ENCODE assay signal across 8 mouse cellular contexts in the genomic region with DNA sequence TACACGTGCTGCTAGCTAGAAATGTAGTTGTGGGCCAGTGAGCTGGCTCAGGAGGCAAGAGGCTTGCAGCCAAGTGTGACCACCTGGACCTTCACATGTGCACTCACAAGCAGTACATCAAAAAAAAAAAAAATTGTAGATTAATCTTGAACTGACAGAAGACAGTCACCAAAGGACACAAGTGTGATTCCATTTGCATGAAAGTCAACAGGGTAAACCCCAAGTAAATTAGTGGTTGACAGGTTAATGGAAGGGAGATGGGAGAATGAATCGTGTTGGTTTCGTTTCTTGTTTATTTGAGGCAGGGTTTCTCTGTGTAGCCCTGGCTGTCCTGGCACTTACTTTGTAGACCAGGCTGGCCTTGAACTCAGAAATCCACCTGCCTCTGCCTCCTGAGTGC. TPM values are rescaled to one million over a fixed set of nuclear protein-coding genes. Genes with fewer than 3 reads are reported as not detected.
A peak's percentile ranks its signal among the peaks of the same experiment; 100 is the strongest.
DNase-seq lines count a peak whose midpoint lies in the region; ATAC-seq and TF ChIP-seq lines count a peak whose summit lies in the region.

No protein-coding gene starts in this region.

- H3K9ac ChIP-seq in heart, embryonic 11.5 days (ENCODE audit: low read depth, low read length), result peak overlapping the region; percentile 89; the same call in 1 of the 2 replicates
- no peak overlapping the region; the same call in 1 of the 2 replicates for H3K9ac ChIP-seq in hindbrain, embryonic 11.5 days (ENCODE audit: low read depth, low read length)

- WGBS in heart, embryonic 11.5 days (ENCODE audit: insufficient replicate concordance), result 81% methylated on average over 3 of the region's 3 CpGs
- 68% methylated on average over 3 of the region's 3 CpGs for WGBS in hindbrain, embryonic 11.5 days
- 70% methylated on average over 3 of the region's 3 CpGs for WGBS in macrophage (ENCODE audit: missing documents)

- no peak for DNase-seq in heart, adult 9 months (ENCODE audit: low spot score in 2 of 2)
- DNase-seq in hindbrain, embryonic 11.5 days (ENCODE audit: low spot score), result no peak
- no peak for DNase-seq in left cerebral cortex, postnatal 4 days
- no peak for DNase-seq in retina, postnatal 1 day
- DNase-seq in testis, postnatal 14 days (ENCODE audit: low spot score), result no peak

- no peaks in the 10 kb centered on the region for H3K9me3 ChIP-seq in heart, embryonic 11.5 days (replicated peaks; ENCODE audit: control insufficient read depth, low read length)
- H3K9me3 ChIP-seq in E14TG2a.4 (ENCODE audit: low read length), result no peaks in the 10 kb centered on the region
- H3K9me3 ChIP-seq in hindbrain, embryonic 11.5 days (ENCODE audit: control insufficient read depth, low read length), result no peaks in the 10 kb centered on the region

- no peaks in the 10 kb centered on the region for H3K4me1 ChIP-seq in heart, embryonic 11.5 days (ENCODE audit: control insufficient read depth, insufficient read depth, low read length)
- peaks cover 16% of the 10 kb centered on the region for H3K4me1 ChIP-seq in E14TG2a.4 (replicated peaks; ENCODE audit: low read depth, low read length)
- H3K4me1 ChIP-seq in hindbrain, embryonic 11.5 days (replicated peaks; ENCODE audit: control insufficient read depth, insufficient read depth, low read length), result no peaks in the 10 kb centered on the region

- no peak for TF ChIP-seq CTCF in E14TG2a.4 (conservative IDR thresholded peaks at IDR 0.05; ENCODE audit: low read length)

- intact Hi-C loops in left cerebral cortex, postnatal 4 days (cut with DNase I), result no loop called here

- peak overlapping the region; percentile 78 for H3K4me2 ChIP-seq in heart, embryonic 11.5 days
- H3K4me2 ChIP-seq in hindbrain, embryonic 11.5 days (replicated peaks; ENCODE audit: low read depth, low read length), result peak overlapping the region; percentile 57

- H3K4me3 ChIP-seq in heart, embryonic 11.5 days (ENCODE audit: low read depth, low read length), result peak overlapping the region; percentile 72
- peak overlapping the region; percentile 85 for H3K4me3 ChIP-seq in E14TG2a.4 (replicated peaks; ENCODE audit: low read length)
- peak overlapping the region; percentile 73 for H3K4me3 ChIP-seq in hindbrain, embryonic 11.5 days (ENCODE audit: low read depth, low read length)
- peak overlapping the region; percentile 77 for H3K4me3 ChIP-seq in macrophage (ENCODE audit: inconsistent target)

- H3K27me3 ChIP-seq in heart, embryonic 11.5 days (ENCODE audit: control insufficient read depth, insufficient read depth, low read length), result no peaks in the 10 kb centered on the region
- H3K27me3 ChIP-seq in E14TG2a.4 (ENCODE audit: insufficient read depth, low read length), result peaks cover 1% of the 10 kb centered on the region; the same call in 1 of the 2 replicates
- H3K27me3 ChIP-seq in hindbrain, embryonic 11.5 days (ENCODE audit: control insufficient read depth, insufficient read depth, low read length), result no peaks in the 10 kb centered on the region

- peaks cover 14% of the 10 kb centered on the region for H3K79me2 ChIP-seq in macrophage (ENCODE audit: inconsistent target)

- H3K27ac ChIP-seq in heart, embryonic 11.5 days (ENCODE audit: low read depth, low read length), result no peak overlapping the region
- H3K27ac ChIP-seq in hindbrain, embryonic 11.5 days (ENCODE audit: low read depth, low read length), result no peak overlapping the region
- no peak overlapping the region for H3K27ac ChIP-seq in macrophage

- H3K36me3 ChIP-seq in heart, embryonic 11.5 days (ENCODE audit: control insufficient read depth, insufficient read depth, low read length), result peaks cover 16% of the 10 kb centered on the region
- H3K36me3 ChIP-seq in E14TG2a.4 (ENCODE audit: insufficient read depth, low read length) (peaks cover 41% of the 10 kb centered on the region), macrophage (ENCODE audit: inconsistent target) (peaks cover 17% of the 10 kb centered on the region; the same call in 1 of the 2 replicates)
- H3K36me3 ChIP-seq in hindbrain, embryonic 11.5 days (ENCODE audit: control insufficient read depth, insufficient read depth, low read length), result peaks cover 3% of the 10 kb centered on the region; the same call in 1 of the 2 replicates

- ATAC-seq in heart, embryonic 11.5 days (replicated peaks; ENCODE audit: insufficient number of reproducible peaks, low FRiP score, low TSS enrichment), result no peak
- no peak for ATAC-seq in hindbrain, embryonic 11.5 days (ENCODE audit: low FRiP score)

RNA-seq across cellular contexts. Expression of a gene that starts 1.3 kb away (rescaled TPM):
- 53.1 and 58.3 TPM in 2 replicates for polyA plus RNA-seq in heart, embryonic 11.5 days (2014; fragmentation: Nextera tagmentation; extraction: Ambion mirVana)
- 147 and 162 TPM in 2 replicates for polyA plus RNA-seq in hindbrain, embryonic 11.5 days (2014; fragmentation: Nextera tagmentation; extraction: Ambion mirVana)
- total RNA-seq in macrophage (2018; cell fraction: chromatin; rRNA removed), result 10 to 100 TPM in 13 of 26 experiments, 1 to 10 TPM in 10, under 1 TPM in 1, not detected in 2; 0.58 to 29.1 (median 10.7) TPM
- 10 to 100 TPM in 19 of 26 experiments, 1 to 10 TPM in 7; 6.2 to 19.1 (median 11.3) TPM for total RNA-seq in macrophage (2018; cell fraction: cytosol; rRNA removed)
- total RNA-seq in macrophage (2018; cell fraction: nucleus; rRNA removed), result 10 to 100 TPM in 11 of 26 experiments, 1 to 10 TPM in 15; 1.4 to 32.4 (median 9.0) TPM
- polyA plus RNA-seq in macrophage (2018), result 6.3 to 20.4 TPM (median 15.6 TPM) in 3 replicates
- total RNA-seq in left cerebral cortex, postnatal 4 days (2021), result 10 to 100 TPM; 26.6 to 28.8 TPM

RNA-seq across cellular contexts. Expression of a gene that starts 8.3 kb away (rescaled TPM):
- 102 and 109 TPM in 2 replicates for polyA plus RNA-seq in heart, embryonic 11.5 days (2014; fragmentation: Nextera tagmentation; extraction: Ambion mirVana)
- 91.3 and 96.4 TPM in 2 replicates for polyA plus RNA-seq in hindbrain, embryonic 11.5 days (2014; fragmentation: Nextera tagmentation; extraction: Ambion mirVana)
- total RNA-seq in macrophage (2018; cell fraction: chromatin; rRNA removed), result 10 to 100 TPM in 20 of 26 experiments, 1 to 10 TPM in 6; 4.2 to 71.2 (median 34.7) TPM
- total RNA-seq in macrophage (2018; cell fraction: cytosol; rRNA removed), result 100 to 1,000 TPM; 118 to 323 (median 211) TPM
- total RNA-seq in macrophage (2018; cell fraction: nucleus; rRNA removed), result 100 to 1,000 TPM in 6 of 26 experiments, 10 to 100 TPM in 20; 22.3 to 134 (median 71.1) TPM
- polyA plus RNA-seq in macrophage (2018), result 195 to 303 TPM (median 234 TPM) in 3 replicates
- 10 to 100 TPM; 70.2 to 70.8 TPM for total RNA-seq in left cerebral cortex, postnatal 4 days (2021)

RNA-seq across cellular contexts. Expression of a gene that starts 38.3 kb away (rescaled TPM):
- polyA plus RNA-seq in heart, embryonic 11.5 days (2014; fragmentation: Nextera tagmentation; extraction: Ambion mirVana), result 12.1 and 12.4 TPM in 2 replicates
- 14.4 and 15.0 TPM in 2 replicates for polyA plus RNA-seq in hindbrain, embryonic 11.5 days (2014; fragmentation: Nextera tagmentation; extraction: Ambion mirVana)
- 1,000 to 10,000 TPM in 1 of 26 experiments, 100 to 1,000 TPM in 25; 236 to 1,071 (median 603) TPM for total RNA-seq in macrophage (2018; cell fraction: chromatin; rRNA removed)
- 100 to 1,000 TPM in 3 of 26 experiments, 10 to 100 TPM in 23; 52.7 to 124 (median 75.9) TPM for total RNA-seq in macrophage (2018; cell fraction: cytosol; rRNA removed)
- 100 to 1,000 TPM; 163 to 452 (median 320) TPM for total RNA-seq in macrophage (2018; cell fraction: nucleus; rRNA removed)
- 53.4 to 137 TPM (median 97.8 TPM) in 3 replicates for polyA plus RNA-seq in macrophage (2018)
- 100 to 1,000 TPM in 1 of 2 experiments, 10 to 100 TPM in 1; 99.4 to 104 TPM for total RNA-seq in left cerebral cortex, postnatal 4 days (2021)
